In the genomic region with DNA sequence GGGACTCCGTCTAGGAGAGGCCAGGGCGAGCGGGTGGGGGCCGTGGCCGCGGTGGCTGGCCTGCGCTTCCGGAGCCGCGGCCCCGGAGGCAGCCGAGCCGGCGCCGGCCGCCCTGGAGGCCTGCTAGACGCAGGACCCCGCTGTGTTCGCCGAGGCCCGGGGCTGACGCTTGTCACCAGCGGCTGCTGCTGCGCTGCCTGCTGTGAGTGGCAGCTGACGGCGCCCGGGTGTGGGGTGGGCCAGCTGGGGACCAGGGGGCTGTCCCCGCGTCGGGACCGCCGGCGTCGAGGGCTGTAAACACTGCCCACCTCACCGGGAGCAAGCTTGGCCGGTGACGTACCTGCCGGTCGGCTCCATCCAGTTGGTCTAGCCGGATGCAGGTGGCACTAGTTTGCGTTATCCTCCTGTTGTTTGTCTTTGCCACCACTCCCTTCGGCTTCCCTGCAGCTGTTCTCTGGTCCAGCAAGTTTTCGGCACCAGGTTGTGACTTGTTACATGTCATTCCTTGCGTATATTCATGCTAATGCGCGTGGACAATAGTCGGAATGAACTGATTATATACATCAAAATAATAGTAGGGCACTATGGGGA, we compare ENCODE assay signal across 8 mouse cellular contexts. TPM values are rescaled to one million over a fixed set of nuclear protein-coding genes. Genes with fewer than 3 reads are reported as not detected.
A peak's percentile ranks its signal among the peaks of the same experiment; 100 is the strongest.
DNase-seq lines count a peak whose midpoint lies in the region; ATAC-seq and TF ChIP-seq lines count a peak whose summit lies in the region.

No protein-coding gene starts in this region.

- H3K4me3 ChIP-seq in heart, embryonic 11.5 days (ENCODE audit: low read depth, low read length), result peak overlapping the region; percentile 98
- H3K4me3 ChIP-seq in cortical plate, adult 2 months (ENCODE audit: insufficient read depth, low read length), result peak overlapping the region; percentile 76
- H3K4me3 ChIP-seq in hindbrain, embryonic 15.5 days, result peak overlapping the region; percentile 96
- H3K4me3 ChIP-seq in lung, postnatal 0 days (ENCODE audit: low read depth, low read length), result peak overlapping the region; percentile 97

- no peak for TF ChIP-seq CTCF in cortical plate, adult 2 months (IDR thresholded peaks at IDR 0.05; ENCODE audit: extremely low read depth, insufficient read depth, low read length)
- TF ChIP-seq CTCF in lung, postnatal 0 days (IDR thresholded peaks at IDR 0.05), result no peak

- peak overlapping the region; percentile 80 for H3K4me2 ChIP-seq in heart, embryonic 11.5 days
- H3K4me2 ChIP-seq in hindbrain, embryonic 15.5 days, result peak overlapping the region; percentile 70
- peak overlapping the region; percentile 55 for H3K4me2 ChIP-seq in lung, postnatal 0 days (replicated peaks; ENCODE audit: low read depth, low read length)

- H3K27me3 ChIP-seq in heart, embryonic 11.5 days (ENCODE audit: control insufficient read depth, insufficient read depth, low read length), result no peaks in the 10 kb centered on the region
- H3K27me3 ChIP-seq in hindbrain, embryonic 15.5 days, result no peaks in the 10 kb centered on the region
- no peaks in the 10 kb centered on the region for H3K27me3 ChIP-seq in lung, postnatal 0 days (replicated peaks; ENCODE audit: insufficient read depth, low read length)
- H3K27me3 ChIP-seq in splenic B cell, adult 2 months (ENCODE audit: control insufficient read depth, insufficient read depth, low read length, poor library complexity, severe bottlenecking), result no peaks in the 10 kb centered on the region

- TF ChIP-seq EP300 in lung, postnatal 0 days (IDR thresholded peaks at IDR 0.05), result no peak

- peak overlapping the region; percentile 99 for H3K27ac ChIP-seq in heart, embryonic 11.5 days (ENCODE audit: low read depth, low read length)
- H3K27ac ChIP-seq in cortical plate, adult 2 months (ENCODE audit: insufficient read depth, low read length), result peak overlapping the region; percentile 91
- peak overlapping the region; percentile 97 for H3K27ac ChIP-seq in hindbrain, embryonic 15.5 days (replicated peaks)
- H3K27ac ChIP-seq in lung, postnatal 0 days (ENCODE audit: low read length), result peak overlapping the region; percentile 99

- no peaks in the 10 kb centered on the region for H3K36me3 ChIP-seq in heart, embryonic 11.5 days (ENCODE audit: control insufficient read depth, insufficient read depth, low read length)
- H3K36me3 ChIP-seq in hindbrain, embryonic 15.5 days, result no peaks in the 10 kb centered on the region
- 0 out of 2 replicates have a peak, but pooled peaks cover 4% of the 10 kb centered on the region for H3K36me3 ChIP-seq in lung, postnatal 0 days (ENCODE audit: insufficient read depth, low read length)
- 0 out of 2 replicates have a peak, but pooled peaks cover 2% of the 10 kb centered on the region for H3K36me3 ChIP-seq in splenic B cell, adult 2 months (ENCODE audit: control insufficient read depth, insufficient read depth, low read length, poor library complexity, severe bottlenecking)

- no peaks in the 10 kb centered on the region for H3K9me3 ChIP-seq in heart, embryonic 11.5 days (replicated peaks; ENCODE audit: control insufficient read depth, low read length)
- no peaks in the 10 kb centered on the region for H3K9me3 ChIP-seq in hindbrain, embryonic 15.5 days
- H3K9me3 ChIP-seq in lung, postnatal 0 days (ENCODE audit: low read length), result no peaks in the 10 kb centered on the region

- intact Hi-C loops in heart, postnatal 36 days (cut with DNase I), result loop anchor here (1.0 to 5.0 kb wide), 3 partner anchors 43 to 105 kb away; a partner anchor contains a TSS

- WGBS in heart, embryonic 11.5 days (ENCODE audit: insufficient replicate concordance), result 0% methylated on average over 45 of the region's 47 CpGs
- under 1% methylated on average over 39 of the region's 47 CpGs for WGBS in hindbrain, embryonic 15.5 days
- WGBS in lung, postnatal 0 days, result 1% methylated on average over 25 of the region's 47 CpGs

- no peaks in the 10 kb centered on the region for H3K4me1 ChIP-seq in heart, embryonic 11.5 days (ENCODE audit: control insufficient read depth, insufficient read depth, low read length)
- peaks cover 3% of the 10 kb centered on the region for H3K4me1 ChIP-seq in cortical plate, adult 2 months (ENCODE audit: control insufficient read depth, insufficient read depth, low read length)
- H3K4me1 ChIP-seq in hindbrain, embryonic 15.5 days (replicated peaks), result peaks cover 22% of the 10 kb centered on the region
- H3K4me1 ChIP-seq in lung, postnatal 0 days (ENCODE audit: insufficient read depth, low read depth, low read length), result peaks cover 11% of the 10 kb centered on the region; the same call in 1 of the 2 replicates

- no peak for DNase-seq in heart, postnatal 36 days
- peak; percentile 68 for DNase-seq in CD4-positive, CD25-positive, alpha-beta regulatory T cell, adult 2 months (ENCODE audit: low read depth, low spot score)
- DNase-seq in lung, postnatal 0 days (ENCODE audit: low spot score), result peak; percentile 82
- peak; percentile 71 for DNase-seq in splenic B cell, adult 2 months (ENCODE audit: low read depth, low spot score)
- DNase-seq in cerebellum, adult 9-10 months, result no peak

- ATAC-seq in heart, embryonic 11.5 days (replicated peaks; ENCODE audit: insufficient number of reproducible peaks, low FRiP score, low TSS enrichment), result peak; percentile 83
- no peak for ATAC-seq in hindbrain, embryonic 15.5 days (ENCODE audit: low FRiP score, low read depth)
- peak; percentile 85 for ATAC-seq in lung, postnatal 0 days

- no peak for TF ChIP-seq POLR2A in cortical plate, adult 2 months (IDR thresholded peaks at IDR 0.05; ENCODE audit: extremely low read depth, insufficient read depth, low read length)

- H3K9ac ChIP-seq in heart, embryonic 11.5 days (ENCODE audit: low read depth, low read length), result peak overlapping the region; percentile 99
- peak overlapping the region; percentile 99 for H3K9ac ChIP-seq in hindbrain, embryonic 15.5 days
- H3K9ac ChIP-seq in lung, postnatal 0 days (replicated peaks; ENCODE audit: low read depth), result peak overlapping the region; percentile 98

RNA-seq across cellular contexts. Expression of a gene that starts 0.5 kb away (rescaled TPM):
- 119 and 120 TPM in 2 replicates for polyA plus RNA-seq in heart, embryonic 11.5 days (2014; fragmentation: Nextera tagmentation; extraction: Ambion mirVana)
- total RNA-seq in heart, postnatal 36 days (2021), result 10 to 100 TPM; 30.3 to 35.4 TPM
- polyA plus RNA-seq in cortical plate, adult 2 months (2012; rRNA removed), result 39.2 and 39.8 TPM in 2 replicates
- polyA plus RNA-seq in hindbrain, embryonic 15.5 days (2015; fragmentation: Nextera tagmentation; extraction: Ambion mirVana), result 156 and 158 TPM in 2 replicates
- polyA plus RNA-seq in lung, postnatal 0 days (2015; fragmentation: Nextera tagmentation; extraction: Ambion mirVana), result 109 and 114 TPM in 2 replicates

RNA-seq across cellular contexts. Expression of a gene that starts 43.5 kb away (rescaled TPM):
- polyA plus RNA-seq in heart, embryonic 11.5 days (2014; fragmentation: Nextera tagmentation; extraction: Ambion mirVana), result 452 and 498 TPM in 2 replicates
- total RNA-seq in heart, postnatal 36 days (2021), result 100 to 1,000 TPM; 382 to 415 TPM
- 97.7 and 98.4 TPM in 2 replicates for polyA plus RNA-seq in cortical plate, adult 2 months (2012; rRNA removed)
- polyA plus RNA-seq in hindbrain, embryonic 15.5 days (2015; fragmentation: Nextera tagmentation; extraction: Ambion mirVana), result 272 and 273 TPM in 2 replicates
- polyA plus RNA-seq in lung, postnatal 0 days (2015; fragmentation: Nextera tagmentation; extraction: Ambion mirVana), result 80.8 and 95.7 TPM in 2 replicates

RNA-seq across cellular contexts. Expression of a gene that starts 43.6 kb away (rescaled TPM):
- 428 and 433 TPM in 2 replicates for polyA plus RNA-seq in heart, embryonic 11.5 days (2014; fragmentation: Nextera tagmentation; extraction: Ambion mirVana)
- total RNA-seq in heart, postnatal 36 days (2021), result 100 to 1,000 TPM; 167 to 177 TPM
- 141 and 142 TPM in 2 replicates for polyA plus RNA-seq in cortical plate, adult 2 months (2012; rRNA removed)
- polyA plus RNA-seq in hindbrain, embryonic 15.5 days (2015; fragmentation: Nextera tagmentation; extraction: Ambion mirVana), result 240 and 257 TPM in 2 replicates
- polyA plus RNA-seq in lung, postnatal 0 days (2015; fragmentation: Nextera tagmentation; extraction: Ambion mirVana), result 115 and 120 TPM in 2 replicates

Comparison
In these comparisons a context has a peak if more than half of its experiments do, and no peak if none do; other contexts are left out.
1. DNase-seq: peak in CD4-positive, CD25-positive, alpha-beta regulatory T cell, adult 2 months (single experiment), lung, postnatal 0 days (single experiment) and splenic B cell, adult 2 months (single experiment); none in heart, postnatal 36 days (0 of 2) and cerebellum, adult 9-10 months (single experiment).
2. Peak in every context shown above with its lines, with median percentiles within 50 percentile points of each other: H3K27ac ChIP-seq, H3K4me2 ChIP-seq, H3K4me3 ChIP-seq and H3K9ac ChIP-seq.